Mouse (Mus musculus) MEL-GATA-1-ER (cell line): ENCODE data around the gene Akr1b8.
A peak's percentile ranks its signal among the peaks of the same experiment; 100 is the strongest.
"Not testable (repeated sequence)": the region's sequence is repeated elsewhere in the genome, so short reads cannot be mapped to it uniquely, and the experiment has no call there.

Experiments
- DNase-seq: peaks from one replicate; pipeline ENCODE4 v3.0.0-alpha.2; 2012; ENCODE audit warnings: low read depth; ENCODE audit errors: extremely low read depth

Akr1b8 gene

GRCm38 (mm10) chr6:34353658-34354353, at the start of gene Akr1b8:
Akr1b8 (plus strand) TSS chr6:34354119.
- no peak for DNase-seq

GRCm38 (mm10) chr6:34304675-34305241, 49.2 kb upstream of the Akr1b8 start:
- DNase-seq, result no peak

GRCm38 (mm10) chr6:34306797-34307196, 47.1 kb upstream of the Akr1b8 start:
- no peak for DNase-seq

- no peak for DNase-seq
Observed at GRCm38 (mm10) chr6:34309526-34309925, 44.4 kb upstream of the Akr1b8 start.

GRCm38 (mm10) chr6:34310023-34310595, 43.8 kb upstream of the Akr1b8 start:
- no peak for DNase-seq

- no peak for DNase-seq
Observed at GRCm38 (mm10) chr6:34313386-34313785, 40.5 kb upstream of the Akr1b8 start.

GRCm38 (mm10) chr6:34313921-34314320, 40.0 kb upstream of the Akr1b8 start:
- DNase-seq, result no peak

GRCm38 (mm10) chr6:34316854-34317771, 36.8 kb upstream of the Akr1b8 start, which contains the start of gene Akr1b3:
Akr1b3 (minus strand) TSS chr6:34317478.
- peak; percentile 96 for DNase-seq

- DNase-seq, result peak; percentile 9
Observed at GRCm38 (mm10) chr6:34318172-34318571, 35.7 kb upstream of the Akr1b8 start.

- DNase-seq, result no peak
Observed at GRCm38 (mm10) chr6:34318636-34319035, 35.3 kb upstream of the Akr1b8 start.

GRCm38 (mm10) chr6:34322121-34322520, 31.8 kb upstream of the Akr1b8 start:
- no peak for DNase-seq

- no peak for DNase-seq
Observed at GRCm38 (mm10) chr6:34331379-34331778, 22.5 kb upstream of the Akr1b8 start.

- not testable (repeated sequence) for DNase-seq
Observed at GRCm38 (mm10) chr6:34331804-34332203, 22.1 kb upstream of the Akr1b8 start.

GRCm38 (mm10) chr6:34334673-34335072, 19.2 kb upstream of the Akr1b8 start:
- DNase-seq, result no peak

- no peak for DNase-seq
Observed at GRCm38 (mm10) chr6:34337799-34338198, 16.1 kb upstream of the Akr1b8 start.

GRCm38 (mm10) chr6:34341991-34342390, 11.9 kb upstream of the Akr1b8 start:
- no peak for DNase-seq

- DNase-seq, result no peak
Observed at GRCm38 (mm10) chr6:34342476-34342875, 11.4 kb upstream of the Akr1b8 start.

GRCm38 (mm10) chr6:34343426-34343825, 10.5 kb upstream of the Akr1b8 start:
- no peak for DNase-seq

- DNase-seq, result no peak
Observed at GRCm38 (mm10) chr6:34344135-34344850, 9.6 kb upstream of the Akr1b8 start.

- no peak for DNase-seq
Observed at GRCm38 (mm10) chr6:34344935-34345334, 9.0 kb upstream of the Akr1b8 start.
